Mouse (Mus musculus): ENCODE measurements around the gene Zfp993. TPM values are rescaled to one million over a fixed set of nuclear protein-coding genes. Genes with fewer than 3 reads are reported as not detected.
"Not testable (repeated sequence)": the region's sequence is repeated elsewhere in the genome, so short reads cannot be mapped to it uniquely, and the experiment has no call there.

The Zfp993 gene
- 3.1 TPM in 2 replicates for polyA plus RNA-seq (2016; fragmentation: Nextera tagmentation; extraction: Ambion mirVana)

DNA sequence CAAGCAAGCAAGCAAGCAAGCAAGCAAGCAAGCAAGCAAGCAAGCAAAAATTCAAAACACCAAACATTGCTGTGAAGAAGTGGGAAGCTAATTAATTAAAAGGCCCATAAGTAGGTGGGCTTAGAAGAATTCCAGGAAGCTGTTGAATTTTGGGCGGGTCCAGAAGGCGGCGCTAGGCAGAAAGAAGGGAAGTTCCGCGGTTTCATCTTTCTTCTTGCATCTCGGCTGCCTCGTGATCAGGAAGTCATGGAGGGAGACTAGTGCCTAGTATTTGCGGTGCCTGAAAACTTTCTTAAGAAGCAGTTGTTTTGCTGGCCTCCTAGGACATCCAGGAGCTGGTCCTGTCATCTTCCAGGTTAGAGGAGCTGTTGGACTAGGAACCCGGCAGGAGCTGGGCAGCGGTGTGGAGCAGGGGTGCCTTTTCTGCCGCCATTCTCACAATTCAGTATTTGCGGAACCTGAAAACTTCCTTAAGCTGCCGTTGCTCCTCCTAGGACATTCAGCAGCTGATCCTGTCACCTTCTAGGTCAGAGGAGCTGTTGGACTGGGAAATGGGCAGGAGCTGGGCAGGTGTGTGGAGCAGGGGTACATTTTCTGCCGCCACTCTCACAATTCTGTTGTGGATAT, at the start of gene Zfp993:
Gene Zfp993 (plus strand): TSS at position 188 of the 627 bp plus-strand sequence.
- not testable (repeated sequence) for H3K27ac ChIP-seq (replicated peaks); H3K4me3 ChIP-seq; H3K27me3 ChIP-seq (ENCODE audit: low read depth, poor library complexity, severe bottlenecking); H3K9me3 ChIP-seq (replicated peaks); DNase-seq (ENCODE audit: low spot score); H3K4me1 ChIP-seq; H3K36me3 ChIP-seq
- no CpG with 5 or more reads among the region's 14 CpGs for WGBS

DNA sequence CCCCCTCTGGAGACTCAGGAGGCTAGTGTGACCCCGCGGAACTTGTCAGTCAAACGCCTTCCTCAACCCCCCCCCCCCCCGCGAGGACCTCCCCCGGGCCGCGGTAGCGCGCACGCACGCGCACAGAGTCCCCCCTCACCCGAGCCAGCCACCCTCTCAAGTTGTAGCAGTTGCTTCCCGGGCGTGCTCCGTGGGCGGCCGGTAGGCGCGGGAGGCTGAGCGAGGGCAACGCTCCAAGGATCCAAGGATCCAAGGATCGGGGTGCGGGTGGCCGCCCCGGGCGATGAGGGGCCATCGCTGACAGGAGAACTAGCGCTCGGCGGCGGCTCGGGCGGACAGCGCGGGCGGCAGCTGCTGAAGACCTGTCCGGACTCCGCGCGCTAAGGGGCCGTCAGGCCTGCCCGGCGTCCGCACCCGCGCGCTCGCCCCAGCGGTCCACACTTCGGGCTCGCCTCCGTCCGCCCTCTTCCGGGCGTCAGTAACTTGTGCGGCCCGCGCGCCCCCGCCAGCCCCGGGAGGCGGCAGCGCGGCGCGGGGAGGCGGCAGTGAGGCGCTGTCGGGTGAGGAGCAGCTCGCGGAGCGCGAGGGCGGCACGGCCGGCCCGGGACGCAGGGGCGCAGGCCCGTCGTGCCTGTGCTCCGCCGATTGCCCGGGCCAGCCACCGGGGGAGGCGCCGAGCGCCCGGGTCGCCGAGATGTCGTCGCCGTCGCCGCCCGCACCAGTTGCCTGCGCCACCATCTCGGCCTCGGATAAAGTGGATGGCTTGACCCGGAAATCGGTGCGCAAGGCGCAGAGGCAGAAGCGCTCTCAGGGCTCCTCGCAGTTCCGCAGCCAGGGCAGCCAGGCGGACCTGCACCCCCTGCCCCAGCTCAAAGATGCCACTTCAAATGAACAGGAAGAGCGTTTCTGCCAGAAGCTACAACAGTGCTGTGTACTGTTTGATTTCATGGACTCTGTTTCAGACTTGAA, 30.6 kb upstream of the Zfp993 start:
- not testable (repeated sequence) for H3K4me1 ChIP-seq
- H3K4me3 ChIP-seq: peak overlapping the region; percentile 32; the same call in 1 of the 2 replicates

DNA sequence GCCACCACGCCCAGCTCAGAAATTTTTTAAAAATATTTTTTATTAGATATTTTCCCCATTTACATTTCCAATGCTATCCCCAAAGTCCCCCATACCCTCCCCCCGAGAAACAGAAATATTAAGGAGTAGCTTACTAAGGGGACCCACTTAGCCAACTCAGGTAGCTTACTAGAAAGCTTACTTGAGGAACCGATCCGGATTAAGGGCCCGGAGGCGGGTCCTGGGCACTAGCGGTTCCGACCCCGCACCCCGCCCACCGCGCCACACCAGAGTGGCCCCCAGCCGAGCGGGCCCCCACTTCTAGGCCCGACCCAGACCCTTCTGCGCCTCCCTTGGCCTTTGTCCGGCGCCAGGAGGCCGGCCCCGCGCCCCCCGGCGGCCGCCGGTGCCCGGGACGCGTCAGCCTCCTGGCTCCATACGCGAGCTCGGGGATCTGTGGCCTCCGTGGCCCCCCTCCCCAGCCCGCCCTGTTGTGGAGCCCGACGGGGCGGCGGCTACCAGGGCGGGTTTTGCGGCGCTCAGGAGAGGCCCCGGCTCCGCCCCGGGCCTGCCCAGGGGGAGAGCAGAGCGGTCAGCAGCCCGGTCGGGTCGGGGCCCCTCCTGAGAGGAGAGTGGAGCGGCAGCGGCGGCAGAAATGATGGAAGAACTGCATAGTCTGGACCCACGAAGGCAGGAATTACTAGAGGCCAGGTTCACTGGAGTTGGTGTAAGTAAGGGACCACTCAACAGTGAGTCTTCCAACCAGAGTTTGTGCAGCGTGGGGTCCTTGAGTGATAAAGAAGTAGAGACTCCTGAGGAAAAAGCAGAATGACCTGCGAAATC, 7.0 kb upstream of the Zfp993 start:
- DNase-seq (ENCODE audit: low spot score): peak; percentile 24
- not testable (repeated sequence) for H3K36me3 ChIP-seq; H3K4me1 ChIP-seq; H3K9me3 ChIP-seq (replicated peaks); H3K27me3 ChIP-seq (ENCODE audit: low read depth, poor library complexity, severe bottlenecking)
- 6% methylated on average over 27 of the region's 53 CpGs for WGBS
- H3K4me3 ChIP-seq: peak overlapping the region; percentile 41
- H3K27ac ChIP-seq (replicated peaks): 0 out of 2 replicates have a peak overlapping the region, but pooled peaks have one; percentile 33

More for the DNA sequence above, 30.6 kb upstream of the Zfp993 start:
- H3K27ac ChIP-seq (replicated peaks); DNase-seq (ENCODE audit: low spot score); H3K36me3 ChIP-seq; H3K9me3 ChIP-seq (replicated peaks); H3K27me3 ChIP-seq (ENCODE audit: low read depth, poor library complexity, severe bottlenecking): not testable (repeated sequence)
- no CpG with 5 or more reads among the region's 111 CpGs for WGBS

DNA sequence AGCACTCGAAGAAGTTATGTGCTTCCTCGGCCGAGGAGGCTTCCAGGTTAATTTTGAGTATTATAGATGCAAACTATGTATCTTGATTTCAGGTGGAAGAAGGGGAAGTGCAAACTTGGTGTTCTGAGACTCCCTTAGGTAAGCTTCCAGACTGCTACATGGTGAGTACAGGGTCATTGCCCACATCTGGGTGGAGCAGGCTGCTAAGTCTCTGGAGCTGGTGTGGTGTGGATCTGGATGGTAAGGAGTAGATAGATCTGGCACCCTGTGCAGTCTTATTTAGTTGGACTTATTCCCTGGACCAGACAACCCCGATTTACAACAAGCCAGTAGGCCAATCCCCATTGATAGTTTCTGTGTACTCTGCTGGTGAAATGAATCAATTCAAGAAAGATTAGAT, 33.6 kb downstream of the Zfp993 start:
- H3K9me3 ChIP-seq (replicated peaks); H3K36me3 ChIP-seq; H3K4me1 ChIP-seq; H3K4me3 ChIP-seq; DNase-seq (ENCODE audit: low spot score); H3K27me3 ChIP-seq (ENCODE audit: low read depth, poor library complexity, severe bottlenecking); H3K27ac ChIP-seq (replicated peaks): not testable (repeated sequence)
- no CpG with 5 or more reads among the region's 4 CpGs for WGBS

DNA sequence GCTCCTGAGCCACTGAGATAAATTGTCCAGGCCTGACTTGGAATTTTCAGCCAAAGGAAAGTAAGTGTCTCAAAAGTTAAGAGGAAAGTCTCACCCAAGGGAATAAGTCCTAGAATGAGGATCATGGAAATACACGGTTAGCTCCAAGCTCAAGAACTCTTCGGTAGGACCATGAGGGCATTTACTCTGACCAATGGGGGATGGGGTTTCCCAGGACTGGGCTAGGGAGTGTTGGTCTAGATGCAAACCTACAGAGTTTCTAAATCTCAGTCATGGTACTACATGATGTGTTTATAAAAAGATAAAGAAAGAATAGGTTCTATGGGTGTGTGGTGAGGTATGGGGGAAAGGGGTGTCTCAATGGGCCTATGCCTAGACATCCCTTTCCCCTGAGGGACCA, 38.9 kb downstream of the Zfp993 start:
- DNase-seq (ENCODE audit: low spot score); H3K27me3 ChIP-seq (ENCODE audit: low read depth, poor library complexity, severe bottlenecking); H3K27ac ChIP-seq (replicated peaks); H3K36me3 ChIP-seq; H3K4me1 ChIP-seq; H3K4me3 ChIP-seq; H3K9me3 ChIP-seq (replicated peaks): not testable (repeated sequence)
- no CpG with 5 or more reads among the region's 2 CpGs for WGBS

DNA sequence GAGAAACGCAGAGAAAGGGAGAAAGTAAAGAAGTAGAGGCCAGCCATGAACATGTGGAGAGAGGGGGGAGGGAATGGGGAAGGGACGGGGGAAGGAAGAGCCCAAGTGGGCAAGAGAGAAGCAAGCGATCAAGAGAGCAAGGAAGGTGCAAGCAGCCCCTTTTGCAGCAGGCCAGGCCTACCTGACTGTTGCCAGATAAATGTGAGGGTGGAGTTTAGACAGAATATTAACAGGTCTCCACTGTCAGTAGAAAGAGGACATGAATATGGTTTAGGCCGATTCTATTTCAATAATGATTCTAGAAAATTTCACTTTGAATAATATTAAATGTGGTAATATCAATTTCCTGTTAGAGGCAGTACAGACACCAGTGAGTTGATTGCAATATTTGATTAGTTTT, 39.4 kb downstream of the Zfp993 start:
- not testable (repeated sequence) for H3K4me3 ChIP-seq; H3K9me3 ChIP-seq (replicated peaks); H3K27me3 ChIP-seq (ENCODE audit: low read depth, poor library complexity, severe bottlenecking); H3K36me3 ChIP-seq; H3K4me1 ChIP-seq; H3K27ac ChIP-seq (replicated peaks); DNase-seq (ENCODE audit: low spot score)
- WGBS: 66% methylated on average over 2 of the region's 4 CpGs

DNA sequence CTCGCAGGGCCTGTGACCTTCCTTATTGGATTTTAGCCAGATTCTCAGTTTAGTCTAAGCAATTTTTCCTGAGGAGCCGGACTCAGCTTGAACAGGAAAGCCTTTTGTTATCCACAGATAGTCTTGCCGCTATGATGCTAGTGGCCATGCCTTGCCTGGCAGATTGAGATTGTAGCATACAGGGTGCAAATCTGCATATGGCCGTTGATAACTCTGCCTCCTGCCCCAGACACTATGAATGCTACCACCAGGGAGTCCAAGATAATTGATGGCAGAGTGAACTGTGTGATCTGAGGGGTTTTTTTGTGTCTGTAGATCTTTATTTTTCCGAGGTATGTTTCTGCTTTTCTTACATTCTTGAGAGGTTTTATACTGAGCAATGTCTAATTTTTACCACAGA, 39.9 kb downstream of the Zfp993 start:
- not testable (repeated sequence) for H3K9me3 ChIP-seq (replicated peaks); H3K27ac ChIP-seq (replicated peaks); H3K36me3 ChIP-seq; H3K4me3 ChIP-seq; H3K27me3 ChIP-seq (ENCODE audit: low read depth, poor library complexity, severe bottlenecking); DNase-seq (ENCODE audit: low spot score); H3K4me1 ChIP-seq
- 88% methylated on average over 2 of the region's 5 CpGs for WGBS

Other genes starting within 250 kb of the Zfp993 start
- 3.5 and 3.7 TPM in 2 replicates for gene Zfp992, start 161.9 kb upstream of the Zfp993 start, polyA plus RNA-seq (2016; fragmentation: Nextera tagmentation; extraction: Ambion mirVana)
- 0.11 TPM in 1 of 2 replicates, not detected in the other for gene Zfp981, start 108.9 kb upstream of the Zfp993 start, polyA plus RNA-seq (2016; fragmentation: Nextera tagmentation; extraction: Ambion mirVana)

All from midbrain, embryonic 10.5 days (tissue).